Mouse (Mus musculus) c-Kit-negative CD71-positive TER-119-positive erythroid progenitor cells, embryonic 14.5 days (primary cell): Measurements from ENCODE around the gene Mecom.

Source experiments
- DNase-seq: peaks from one replicate; pipeline ENCODE4 v3.0.0-alpha.2; 2013; ENCODE audit warnings: low read depth, low spot score

Gene Mecom

GRCm38 (mm10) chr3:30514051-30514754 lies 33.6 kb downstream of the Mecom start:
- no peak for DNase-seq

- DNase-seq, result no peak
Measured at GRCm38 (mm10) chr3:30513314-30513997, 34.4 kb downstream of the Mecom start.

GRCm38 (mm10) chr3:30512459-30513030 lies 35.3 kb downstream of the Mecom start:
- no peak for DNase-seq

- no peak for DNase-seq
Measured at GRCm38 (mm10) chr3:30511796-30512195, 36.0 kb downstream of the Mecom start.

- DNase-seq, result no peak
Measured at GRCm38 (mm10) chr3:30511062-30511640, 36.7 kb downstream of the Mecom start.

GRCm38 (mm10) chr3:30510646-30511045 lies 37.2 kb downstream of the Mecom start:
- DNase-seq, result no peak

GRCm38 (mm10) chr3:30510105-30510504 lies 37.7 kb downstream of the Mecom start:
- DNase-seq, result no peak

GRCm38 (mm10) chr3:30508930-30509910 lies 38.6 kb downstream of the Mecom start:
- DNase-seq, result no peak

- DNase-seq, result no peak
Measured at GRCm38 (mm10) chr3:30508296-30508929, 39.4 kb downstream of the Mecom start.

- no peak for DNase-seq
Measured at GRCm38 (mm10) chr3:30507576-30508295, 40.1 kb downstream of the Mecom start.

- DNase-seq, result no peak
Measured at GRCm38 (mm10) chr3:30507028-30507575, 40.7 kb downstream of the Mecom start.

GRCm38 (mm10) chr3:30506329-30507027 lies 41.3 kb downstream of the Mecom start:
- DNase-seq, result no peak

- DNase-seq, result no peak
Measured at GRCm38 (mm10) chr3:30505741-30506251, 42.0 kb downstream of the Mecom start.

- no peak for DNase-seq
Measured at GRCm38 (mm10) chr3:30504561-30504960, 43.2 kb downstream of the Mecom start.

- DNase-seq, result no peak
Measured at GRCm38 (mm10) chr3:30503821-30504220, 44.0 kb downstream of the Mecom start.

- DNase-seq, result no peak
Measured at GRCm38 (mm10) chr3:30498202-30498828, 49.5 kb downstream of the Mecom start.

GRCm38 (mm10) chr3:30494371-30494770 lies 53.4 kb downstream of the Mecom start:
- no peak for DNase-seq

- no peak for DNase-seq
Measured at GRCm38 (mm10) chr3:30488808-30489207, 59.0 kb downstream of the Mecom start.

- no peak for DNase-seq
Measured at GRCm38 (mm10) chr3:30486422-30486821, 61.4 kb downstream of the Mecom start.
